Mouse (Mus musculus) embryonic stem cell, embryonic (primary cell): ENCODE measurements around the gene Ubald1.

ENCODE experiments used
- CTCF ChIA-PET, 4 experiments: fragments of 300-600 bp in 2 of 4; fragments of 350-600 bp in 2 of 4; sonication (Branson Sonifier 250); formaldehyde crosslinking; loops; one replicate each; lab custom pipeline; 2022; ENCODE audit warnings: inconsistent platforms in 2 of 4; lab: Charles Lee
- POLR2A ChIA-PET, 4 experiments: fragments of 300-600 bp in 2 of 4; fragments of 350-600 bp in 2 of 4; sonication (Branson Sonifier 250); formaldehyde crosslinking; loops; one replicate each; lab custom pipeline; 2022; ENCODE audit warnings: antibody characterized with exemption in 4 of 4, inconsistent platforms in 1 of 4; lab: Charles Lee

Ubald1 gene

DNA sequence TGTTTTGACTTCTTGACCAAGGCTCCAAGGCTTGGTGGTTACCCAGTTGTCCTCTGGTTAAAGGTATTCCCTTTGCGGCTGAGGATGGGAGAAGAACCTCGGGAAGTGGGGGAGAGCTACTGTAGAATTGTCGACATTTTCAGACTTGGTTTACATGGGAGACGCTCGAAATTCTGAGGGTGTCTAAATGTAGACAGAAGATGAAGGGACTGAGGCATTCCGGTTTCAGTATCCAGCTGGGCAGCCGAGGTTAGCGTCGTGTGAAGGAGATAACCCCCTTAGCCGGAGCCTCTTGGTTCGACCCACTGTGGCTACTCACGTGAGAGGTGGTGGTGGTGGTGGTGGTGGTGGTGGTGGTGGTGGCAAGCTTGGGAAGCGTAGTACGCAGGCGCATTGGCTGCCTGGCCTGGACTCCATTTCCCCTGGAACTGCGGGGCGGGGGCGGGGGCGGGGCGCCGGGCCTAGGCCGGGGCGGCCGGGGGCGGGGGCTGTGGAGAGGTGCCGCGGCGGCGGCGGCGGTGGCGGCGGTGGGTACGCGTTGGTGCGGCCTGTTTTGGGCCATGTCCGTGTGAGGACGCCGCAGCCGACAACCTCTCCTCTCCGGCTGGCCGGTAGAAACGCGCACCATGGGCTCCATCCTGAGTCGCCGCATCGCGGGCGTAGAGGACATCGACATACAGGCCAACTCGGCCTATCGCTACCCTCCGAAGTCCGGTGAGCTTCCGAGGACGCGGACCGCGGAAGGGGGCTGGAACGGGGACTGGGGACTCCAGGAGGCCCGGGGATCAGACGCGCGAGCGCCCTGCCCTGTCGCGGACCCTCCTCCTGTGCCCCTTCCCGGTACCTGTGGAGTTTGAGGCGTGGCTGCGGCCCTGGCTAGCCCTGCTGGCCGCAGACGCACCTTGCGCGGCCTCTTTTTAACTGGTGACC, 5.9 kb upstream of the Ubald1 start, which contains the start of gene Mgrn1:
TSS of gene Mgrn1 (plus strand) at position 490 of the 930 bp plus-strand sequence.
- ChIA-PET POLR2A (interaction anchor here in 3 of 4 experiments (0.6 to 23.1 kb wide), 45 partner anchors 6 to 612 kb away, joined by 3 to 406 read pairs (median 5); partner anchors contain the start of genes Rogdi (in 3 of the 3), Cdip1 (in 2 of the 3), Nudt16l1 (in 2 of the 3) and Ubn1 (in 2 of the 3)), CTCF (interaction anchor here in 3 of 4 experiments (0.6 to 3.0 kb wide), 5 partner anchors 22 to 95 kb away, joined by 4 to 11 read pairs (median 6); no protein-coding TSS in a partner anchor)

DNA sequence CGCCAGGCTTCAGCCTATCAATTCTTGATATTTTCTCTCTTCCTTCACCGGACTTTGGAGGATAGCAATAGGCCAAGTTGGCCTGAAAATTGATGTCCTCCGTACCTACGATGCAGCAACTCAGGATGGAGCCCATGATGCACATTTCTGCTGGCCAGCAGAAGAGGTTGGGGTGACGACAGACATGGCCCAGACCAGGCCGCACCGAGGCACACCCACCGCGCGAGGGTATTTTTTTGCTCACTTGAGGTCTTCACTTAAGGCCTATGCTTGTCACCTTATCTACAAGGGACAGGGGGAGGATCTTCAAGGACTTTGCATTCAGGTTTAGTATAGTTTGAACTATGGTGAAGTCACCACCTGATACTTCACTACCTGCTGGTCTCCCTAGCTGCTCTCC, 4.8 kb upstream of the Ubald1 start:
- CTCF ChIA-PET, result interaction anchor here in 2 of 4 experiments (1.7 to 3.0 kb wide), 2 partner anchors 28 to 29 kb away, joined by 7 to 11 read pairs; no protein-coding TSS in a partner anchor
- POLR2A ChIA-PET, result interaction anchor here (0.6 to 23.1 kb wide), 36 partner anchors 7 to 611 kb away, joined by 3 to 406 read pairs (median 5); partner anchors contain the start of genes Rogdi (in 3 of the 4), Glyr1 (in 2 of the 4), Ubn1 (in 2 of the 4) and Anks3 (in 1 of the 4)

DNA sequence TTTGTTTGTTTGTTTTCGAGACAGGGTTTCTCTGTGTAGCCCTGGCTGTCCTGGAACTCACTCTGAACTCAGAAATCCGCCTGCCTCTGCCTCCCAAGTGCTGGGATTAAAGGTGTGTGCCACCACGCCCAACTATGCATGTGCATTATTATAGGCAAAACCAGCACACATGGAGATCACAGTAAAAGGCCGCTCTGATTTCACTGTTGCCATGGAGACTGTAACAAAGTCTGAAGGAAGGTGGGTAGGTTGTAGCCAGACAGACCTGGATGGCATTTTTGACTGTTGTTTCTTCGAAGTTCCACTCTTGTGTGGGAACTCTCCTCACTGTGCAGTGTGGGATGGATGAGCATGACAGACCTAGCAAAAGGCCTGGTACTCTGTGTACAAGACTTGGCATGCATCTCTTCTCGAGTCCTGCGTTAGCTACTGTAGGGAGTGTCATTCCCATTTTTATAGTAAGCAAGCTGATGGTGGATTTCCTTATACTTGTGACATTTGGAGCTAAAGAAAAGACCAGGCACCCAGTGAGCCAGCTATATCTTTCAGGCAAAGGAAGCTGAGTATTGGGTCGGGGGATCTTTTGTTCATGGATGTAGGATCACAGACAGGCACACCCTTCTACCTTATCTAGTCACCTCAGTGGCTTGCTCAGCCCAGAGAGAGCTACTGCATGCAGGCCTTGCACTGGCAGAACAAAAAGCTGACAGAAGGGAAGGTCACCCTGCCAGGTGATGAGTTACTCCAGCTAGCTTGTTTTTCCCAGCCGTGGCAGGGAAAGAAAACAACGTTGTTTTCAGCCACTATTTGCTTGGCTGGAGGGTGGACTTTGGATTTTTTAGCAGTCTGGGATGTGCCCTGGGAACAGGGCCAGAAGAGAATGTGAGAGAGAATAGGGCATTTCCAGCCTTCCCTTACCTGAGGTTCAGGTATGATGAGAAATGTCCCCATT, 1.6 kb upstream of the Ubald1 start:
- ChIA-PET CTCF (interaction anchor here in 1 of 4 experiments (3.2 kb wide), 1 partner anchor 32 kb away, joined by 10 read pairs; no protein-coding TSS in a partner anchor), POLR2A (interaction anchor here (0.6 to 23.1 kb wide), 91 partner anchors 8 to 599 kb away, joined by 3 to 406 read pairs (median 8); partner anchors contain the start of genes Coro7 (in 3 of the 4), Cdip1 (in 2 of the 4), Glyr1 (in 2 of the 4) and Nudt16l1 (in 2 of the 4))

DNA sequence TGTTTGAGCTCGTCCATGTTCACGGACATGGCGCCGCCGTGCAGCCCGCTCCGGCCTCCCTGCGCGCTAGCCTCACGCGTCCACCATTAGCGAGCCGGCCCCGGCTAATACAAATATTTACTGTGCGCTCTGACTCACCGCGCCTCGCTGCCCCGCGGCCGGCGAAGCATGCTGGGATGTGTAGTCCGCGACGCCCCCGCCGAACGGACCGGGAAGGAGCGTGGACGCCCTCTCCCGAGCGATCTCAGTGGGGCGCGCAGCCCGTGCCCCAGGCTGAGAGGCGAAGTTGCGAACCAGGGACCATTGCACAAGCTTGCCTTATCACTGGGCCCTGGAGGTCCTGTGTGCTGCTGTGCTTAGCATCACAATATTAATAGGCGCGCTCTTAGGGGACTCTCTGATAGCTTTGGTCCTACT, 399 bp downstream of the Ubald1 start:
- ChIA-PET CTCF (interaction anchor here (0.5 to 3.2 kb wide), 7 partner anchors 10 to 326 kb away, joined by 3 to 10 read pairs (median 3); partner anchors contain the start of gene Cdip1 (in 1 of the 4)), POLR2A (interaction anchor here (0.6 to 23.1 kb wide), 143 partner anchors 9 to 1136 kb away, joined by 3 to 406 read pairs (median 6); partner anchors contain the start of genes Cdip1 (in 3 of the 4), Coro7 (in 3 of the 4), Hmox2 (in 3 of the 4) and Nudt16l1 (in 3 of the 4))

DNA sequence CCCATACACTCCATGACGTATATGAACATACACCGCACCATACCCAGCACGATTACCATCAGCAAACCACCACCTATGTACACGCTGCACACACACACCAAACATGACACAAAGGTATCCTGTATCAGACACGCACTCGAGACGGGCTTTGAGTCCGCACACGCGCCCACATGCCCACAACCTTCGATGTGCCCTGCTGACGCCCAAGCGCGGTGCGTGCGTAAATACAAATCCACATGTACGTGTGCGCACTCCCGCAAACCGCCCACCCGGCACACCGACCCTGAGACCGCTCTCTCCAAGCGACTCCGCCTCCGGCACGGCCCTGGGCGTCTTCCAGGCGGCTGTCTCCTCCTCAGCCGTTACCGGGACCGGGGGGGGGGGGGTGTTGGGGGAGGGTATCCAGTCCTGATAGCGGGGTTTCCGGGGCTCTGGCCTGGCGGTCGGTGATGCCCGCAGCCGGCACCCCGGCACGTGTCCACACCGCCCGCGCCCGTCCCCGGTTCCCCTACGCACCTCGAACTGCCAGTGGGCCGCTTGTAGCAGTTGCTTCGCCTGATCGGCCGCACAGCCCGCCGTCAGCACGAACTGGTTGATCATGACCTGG, 911 bp downstream of the Ubald1 start:
- CTCF ChIA-PET, result interaction anchor here in 3 of 4 experiments (0.5 to 3.2 kb wide), 6 partner anchors 16 to 171 kb away, joined by 3 to 10 read pairs (median 3); partner anchors contain the start of gene Cdip1 (in 1 of the 3)
- POLR2A ChIA-PET, result interaction anchor here (0.7 to 23.1 kb wide), 77 partner anchors 9 to 661 kb away, joined by 3 to 406 read pairs (median 11); partner anchors contain the start of genes Cdip1 (in 3 of the 4), Coro7 (in 3 of the 4), Nudt16l1 (in 3 of the 4) and Hmox2 (in 2 of the 4)

DNA sequence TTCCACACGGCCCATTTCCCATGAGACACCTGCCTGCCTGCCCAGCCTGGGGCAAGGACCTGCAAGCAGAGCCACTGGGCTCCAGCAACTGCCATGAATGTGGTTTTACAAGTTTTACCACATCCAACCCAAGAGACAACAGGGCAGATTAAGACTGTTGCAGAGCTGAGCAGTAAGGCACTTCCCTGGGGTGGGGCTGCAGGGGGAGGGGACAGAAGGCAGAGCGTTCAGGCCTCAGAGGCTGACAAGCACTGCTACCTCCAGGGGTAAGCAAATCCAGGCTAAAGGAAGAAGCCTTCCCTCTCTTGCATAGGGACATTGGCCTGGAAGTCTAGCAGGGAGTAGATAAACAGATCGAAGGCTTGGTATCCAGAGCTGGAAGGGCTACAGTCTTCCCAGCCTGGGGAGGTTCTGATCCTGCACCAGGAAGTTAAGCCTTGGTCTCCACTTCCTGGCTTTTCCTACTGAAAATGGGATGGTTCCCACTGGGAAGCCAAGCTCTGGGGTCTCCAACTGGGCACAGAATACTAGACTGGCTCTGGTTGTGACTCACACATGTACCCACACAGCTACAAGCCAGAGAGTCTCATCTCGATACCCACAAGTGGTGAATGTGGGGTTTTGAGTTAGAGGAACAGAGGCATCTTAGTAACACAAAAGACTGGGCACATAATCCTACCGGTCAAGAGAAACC, 1.8 kb downstream of the Ubald1 start:
- ChIA-PET POLR2A (interaction anchor here in 3 of 4 experiments (0.5 to 23.1 kb wide), 31 partner anchors 6 to 684 kb away, joined by 3 to 406 read pairs (median 4); partner anchors contain the start of genes Coro7 (in 2 of the 3), Cdip1 (in 1 of the 3), Hmox2 (in 1 of the 3) and Mgrn1 (in 1 of the 3)), CTCF (interaction anchor here in 2 of 4 experiments (0.5 to 1.7 kb wide), 3 partner anchors 16 to 428 kb away, joined by 3 to 6 read pairs (median 5); no protein-coding TSS in a partner anchor)

DNA sequence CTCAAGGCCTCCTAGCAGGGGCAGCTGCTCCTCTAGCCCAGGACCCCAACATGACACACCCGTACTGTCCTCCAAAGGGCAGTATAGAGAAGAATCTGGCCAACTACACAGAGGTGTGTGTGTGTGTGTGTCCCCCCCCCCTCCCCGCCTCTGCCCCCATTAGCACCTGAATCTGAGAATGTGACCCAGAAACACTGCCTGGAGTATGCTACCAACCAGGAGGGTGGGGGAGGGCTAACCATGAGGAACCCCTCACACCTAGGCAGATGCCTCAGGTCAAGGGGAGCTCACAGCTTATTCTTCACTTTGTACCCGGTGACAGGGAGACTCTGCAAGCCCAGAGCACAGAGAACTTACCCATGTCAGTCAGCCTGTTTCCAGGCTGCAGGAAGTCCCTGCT, 2.4 kb downstream of the Ubald1 start:
- POLR2A ChIA-PET, result interaction anchor here (0.5 to 23.1 kb wide), 31 partner anchors 6 to 874 kb away, joined by 3 to 406 read pairs (median 4); partner anchors contain the start of genes Coro7 (in 2 of the 4), Cdip1 (in 1 of the 4), Hmox2 (in 1 of the 4) and Mgrn1 (in 1 of the 4)

DNA sequence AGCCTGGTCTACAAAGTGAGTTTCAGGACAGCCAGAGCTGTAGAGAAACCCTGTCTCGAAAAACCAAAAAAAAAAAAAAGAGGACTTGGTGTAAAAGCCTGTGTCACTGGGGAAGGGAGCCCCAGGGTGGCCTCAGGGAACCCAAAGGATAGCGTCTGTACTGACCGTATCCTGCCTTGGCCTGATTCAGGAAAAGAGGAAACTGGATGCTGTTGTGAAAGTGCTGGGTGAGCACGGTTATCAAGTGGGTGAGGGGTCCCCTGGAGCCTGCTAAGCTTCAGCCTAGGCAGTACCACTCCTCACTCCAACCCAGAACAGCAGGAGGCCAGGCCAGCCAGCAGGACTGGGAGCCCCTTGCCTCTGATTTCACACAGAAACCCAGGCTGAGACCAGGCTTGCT, 2.9 kb downstream of the Ubald1 start:
- CTCF ChIA-PET, result interaction anchor here in 2 of 4 experiments (0.6 to 1.7 kb wide), 4 partner anchors 14 to 169 kb away, joined by 3 to 5 read pairs (median 4); no protein-coding TSS in a partner anchor
- POLR2A ChIA-PET, result interaction anchor here (0.6 to 23.1 kb wide), 28 partner anchors 7 to 874 kb away, joined by 3 to 406 read pairs (median 4); partner anchors contain the start of genes Coro7 (in 2 of the 4), Mgrn1 (in 1 of the 4), Nagpa (in 1 of the 4) and Nudt16l1 (in 1 of the 4)

More for the DNA sequence above, 2.4 kb downstream of the Ubald1 start:
- CTCF ChIA-PET, result interaction anchor here in 2 of 4 experiments (0.5 to 1.7 kb wide), 3 partner anchors 15 to 429 kb away, joined by 3 to 5 read pairs (median 3); no protein-coding TSS in a partner anchor

DNA sequence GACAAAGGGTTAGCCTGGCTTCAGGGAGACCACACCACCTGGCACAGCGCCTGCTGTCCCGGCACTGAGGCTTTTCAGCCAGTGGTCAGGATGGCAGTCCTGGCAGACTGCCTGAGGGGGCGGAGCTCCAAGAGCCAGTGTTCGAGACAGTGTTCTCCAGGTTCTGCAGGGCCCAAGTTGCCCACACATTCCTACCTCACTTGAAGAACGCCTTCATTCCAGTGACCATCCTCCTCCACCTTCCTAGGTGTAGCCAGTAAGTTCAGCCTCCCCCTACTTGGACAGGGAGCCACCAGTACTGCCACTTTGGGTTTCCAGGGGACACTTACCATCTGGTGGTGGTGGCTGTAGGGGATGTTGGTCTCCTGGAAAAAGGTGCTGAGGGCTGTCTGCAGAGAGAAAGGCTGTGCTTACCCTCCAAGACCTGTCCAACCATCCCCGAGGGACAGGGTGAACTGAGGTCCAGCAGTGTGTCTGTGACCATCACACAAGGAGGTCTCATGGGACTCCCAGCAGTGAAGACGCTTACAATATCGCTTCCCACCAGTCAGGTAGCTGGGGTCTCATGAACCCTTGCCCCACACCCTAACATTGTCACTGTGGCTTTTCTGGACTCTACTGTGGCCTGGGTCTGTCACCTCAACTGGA, 4.0 kb downstream of the Ubald1 start:
- POLR2A ChIA-PET, result interaction anchor here in 3 of 4 experiments (0.6 to 23.1 kb wide), 17 partner anchors 7 to 317 kb away, joined by 3 to 406 read pairs (median 4); partner anchors contain the start of genes Mgrn1 (in 2 of the 3), Tfap4 (in 1 of the 3), Ubald1 (in 1 of the 3) and Ubn1 (in 1 of the 3)
- CTCF ChIA-PET, result interaction anchor here in 1 of 4 experiments (3.1 kb wide), 1 partner anchor 37 kb away, joined by 7 read pairs; no protein-coding TSS in a partner anchor

DNA sequence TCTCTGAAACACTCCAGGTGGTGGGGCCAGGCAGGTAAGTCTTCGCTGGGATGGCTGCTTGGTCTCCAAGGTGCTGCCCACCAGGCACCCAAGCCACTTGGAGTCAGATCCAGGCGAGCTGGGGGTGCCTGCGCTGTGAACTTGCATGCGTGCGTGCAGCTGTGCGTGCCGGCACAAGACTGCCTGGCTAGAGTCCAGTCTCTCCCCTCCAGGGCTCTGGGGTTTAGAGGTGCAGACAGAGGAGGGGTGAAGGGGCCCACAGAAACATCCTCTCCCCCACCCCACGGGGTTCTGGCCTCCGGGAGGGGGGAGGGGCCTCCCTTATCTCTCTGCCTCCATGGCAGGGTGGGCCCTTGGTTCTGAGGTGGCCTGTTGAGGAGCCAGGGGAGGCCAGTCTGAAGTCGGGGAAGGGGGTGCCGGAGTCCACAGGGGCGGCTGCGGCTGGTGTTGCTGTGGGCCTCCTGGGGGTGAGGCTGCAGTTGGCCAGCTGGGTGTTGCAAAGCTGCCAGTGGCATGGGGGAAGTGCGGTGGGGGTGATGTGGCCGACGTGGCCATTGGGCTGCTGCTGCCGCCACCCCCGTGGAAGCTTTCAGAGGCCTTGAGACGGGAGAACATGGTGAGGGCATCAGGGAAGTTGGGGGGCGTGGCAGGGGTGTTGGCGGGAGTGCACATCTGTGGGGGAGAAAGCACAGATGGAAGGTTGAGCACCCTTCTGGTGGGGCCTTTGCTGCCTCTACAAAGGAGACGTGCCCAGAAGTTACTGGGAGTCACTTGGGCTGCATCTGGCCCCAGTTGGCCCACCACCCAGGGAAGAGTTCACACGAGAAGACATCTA, 4.7 kb downstream of the Ubald1 start:
- ChIA-PET POLR2A (interaction anchor here in 3 of 4 experiments (0.6 to 23.1 kb wide), 17 partner anchors 6 to 316 kb away, joined by 3 to 406 read pairs (median 3); partner anchors contain the start of genes Mgrn1 (in 2 of the 3), Tfap4 (in 1 of the 3), Ubald1 (in 1 of the 3) and Ubn1 (in 1 of the 3)), CTCF (interaction anchor here in 2 of 4 experiments (0.6 to 3.1 kb wide), 2 partner anchors 38 to 62 kb away, joined by 3 to 7 read pairs; no protein-coding TSS in a partner anchor)

DNA sequence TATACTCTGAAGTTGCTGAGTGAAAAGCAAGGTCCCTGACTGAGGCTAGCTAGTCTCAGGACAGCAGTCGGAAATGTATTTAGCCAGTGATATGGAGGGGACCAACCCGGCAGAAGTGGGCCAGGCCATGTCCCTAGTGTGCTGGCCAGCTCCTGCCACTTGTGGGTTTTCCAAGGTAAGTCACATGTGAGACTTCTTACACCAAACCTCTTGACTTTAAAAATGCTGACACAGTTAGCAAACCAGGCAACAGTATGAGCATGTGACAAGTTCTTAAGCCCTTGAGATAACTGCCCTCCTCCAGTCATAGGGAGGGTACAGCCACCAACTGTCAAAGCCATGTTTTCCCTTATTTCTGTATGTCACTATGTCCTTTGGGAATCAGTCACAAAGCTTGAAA, 8.2 kb downstream of the Ubald1 start:
- POLR2A ChIA-PET, result interaction anchor here (0.6 to 18.5 kb wide), 17 partner anchors 8 to 330 kb away, joined by 3 to 406 read pairs (median 3); partner anchors contain the start of genes Ubald1 (in 3 of the 4), Mgrn1 (in 2 of the 4), Rogdi (in 1 of the 4) and Srl (in 1 of the 4)

DNA sequence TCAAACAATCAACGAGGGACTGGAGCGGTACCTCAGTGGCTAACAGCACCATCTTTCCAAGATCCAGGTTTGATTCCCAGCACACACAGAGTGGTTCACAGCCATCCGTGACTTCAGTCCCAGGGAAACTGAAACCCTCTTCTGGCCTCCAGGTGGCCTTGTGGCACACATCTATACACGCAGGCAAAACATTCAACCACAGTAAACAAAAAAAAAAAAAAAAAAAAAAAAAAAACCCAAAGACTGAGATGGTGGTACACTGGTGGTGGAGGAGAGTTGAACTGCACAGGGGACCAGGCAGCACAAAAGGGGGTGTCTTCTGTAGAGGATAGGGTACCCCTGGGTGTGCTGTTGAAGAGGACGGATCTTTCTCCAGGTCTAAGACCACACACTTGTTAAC, 9.6 kb downstream of the Ubald1 start:
- ChIA-PET CTCF (interaction anchor here in 1 of 4 experiments (1.4 kb wide), 1 partner anchor 43 kb away, joined by 5 read pairs; no protein-coding TSS in a partner anchor), POLR2A (interaction anchor here (0.7 to 18.5 kb wide), 12 partner anchors 8 to 329 kb away, joined by 3 to 406 read pairs (median 5); partner anchors contain the start of genes Ubald1 (in 3 of the 4), Mgrn1 (in 2 of the 4), Nudt16l1 (in 1 of the 4) and Srl (in 1 of the 4))

More for the DNA sequence above, 8.2 kb downstream of the Ubald1 start:
- CTCF ChIA-PET, result interaction anchor here in 3 of 4 experiments (0.6 to 1.4 kb wide), 3 partner anchors 9 to 280 kb away, joined by 3 to 5 read pairs (median 3); no protein-coding TSS in a partner anchor
